Mouse (Mus musculus) urinary bladder, postnatal 36 days (tissue): ENCODE measurements around the gene Fam171b.

ENCODE experiments used
- DNase-seq, 2 experiments: peaks; one replicate each; pipeline ENCODE4 v3.0.0; 2022; ENCODE audit warnings: low spot score in 2 of 2, mixed read lengths in 1 of 2

The Fam171b gene

DNA sequence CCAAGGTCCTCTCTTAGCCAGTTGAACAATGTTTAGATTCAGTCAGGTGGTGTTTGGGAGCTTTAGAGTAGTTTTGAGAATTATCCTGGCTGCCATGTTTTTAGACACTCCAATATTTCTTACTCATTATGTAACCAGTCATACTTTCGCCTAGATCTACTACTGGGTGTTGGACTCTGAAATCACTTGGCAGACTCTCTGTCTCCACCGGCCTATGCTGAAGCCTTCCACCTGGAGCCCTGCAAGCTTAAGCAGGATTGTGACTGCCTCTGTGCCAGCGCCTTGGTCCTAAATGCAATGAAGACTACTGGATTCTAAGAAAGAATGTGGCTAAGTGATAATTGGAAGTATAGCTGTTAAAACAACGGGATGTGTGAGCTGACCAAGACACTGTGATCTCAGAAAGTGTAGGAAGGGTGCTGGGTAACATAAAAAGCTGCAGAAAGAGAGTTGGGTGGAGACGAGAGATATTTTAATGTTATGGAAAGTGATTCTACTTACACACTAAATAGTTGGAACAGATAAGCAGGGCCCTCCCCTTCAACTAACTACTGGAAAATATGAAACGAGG lies 71.5 kb downstream of the Fam171b start:
- no peak for DNase-seq

DNA sequence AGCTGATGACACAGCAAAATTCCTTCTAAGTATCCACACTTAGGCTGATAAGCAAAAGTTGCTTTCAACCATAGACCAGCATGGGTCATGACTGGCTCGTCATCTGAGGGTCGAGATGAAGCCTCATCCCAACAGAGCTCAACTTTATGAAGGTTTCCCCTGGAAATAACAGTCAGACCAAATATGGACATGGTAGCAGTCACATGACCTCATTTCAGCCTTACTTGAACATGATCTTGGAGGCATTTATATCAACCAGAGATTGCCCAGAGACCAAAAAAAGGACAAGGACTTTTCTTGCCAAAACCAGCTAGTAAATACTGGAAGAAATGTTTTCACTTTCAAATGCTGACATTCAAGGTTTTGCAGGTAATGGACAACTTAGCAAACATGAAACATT lies 81.3 kb downstream of the Fam171b start:
- DNase-seq, result no peak

DNA sequence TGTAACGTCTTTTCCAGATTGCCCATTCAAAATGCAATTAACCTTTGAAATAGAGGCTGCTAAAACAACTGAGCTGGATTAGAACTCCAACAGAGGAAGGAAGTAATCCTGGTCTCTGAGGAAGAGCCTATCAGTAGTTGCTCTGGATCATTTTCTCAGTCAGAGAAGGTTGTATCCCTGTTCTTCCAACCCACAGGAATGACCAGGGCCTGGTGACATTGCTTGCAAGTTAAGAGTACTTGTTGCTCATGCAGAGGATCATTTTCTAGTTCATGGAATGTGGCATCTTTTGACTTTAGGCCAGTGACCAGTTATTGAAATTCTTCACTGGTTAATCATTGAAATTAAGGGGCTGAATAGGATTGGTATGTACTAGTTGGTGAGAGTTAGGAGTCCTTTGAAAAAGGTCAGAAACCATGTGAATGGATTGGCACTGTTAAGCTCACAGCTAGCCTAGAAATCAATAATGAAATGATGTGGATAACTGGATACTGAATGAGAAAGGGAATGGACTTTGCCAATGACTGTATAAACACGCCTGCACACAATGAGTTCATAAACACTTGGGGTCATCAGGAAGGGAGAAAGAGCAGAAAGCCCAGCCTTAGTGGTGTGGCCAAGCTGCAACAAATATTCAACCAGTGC lies 89.6 kb downstream of the Fam171b start:
- no peak for DNase-seq

DNA sequence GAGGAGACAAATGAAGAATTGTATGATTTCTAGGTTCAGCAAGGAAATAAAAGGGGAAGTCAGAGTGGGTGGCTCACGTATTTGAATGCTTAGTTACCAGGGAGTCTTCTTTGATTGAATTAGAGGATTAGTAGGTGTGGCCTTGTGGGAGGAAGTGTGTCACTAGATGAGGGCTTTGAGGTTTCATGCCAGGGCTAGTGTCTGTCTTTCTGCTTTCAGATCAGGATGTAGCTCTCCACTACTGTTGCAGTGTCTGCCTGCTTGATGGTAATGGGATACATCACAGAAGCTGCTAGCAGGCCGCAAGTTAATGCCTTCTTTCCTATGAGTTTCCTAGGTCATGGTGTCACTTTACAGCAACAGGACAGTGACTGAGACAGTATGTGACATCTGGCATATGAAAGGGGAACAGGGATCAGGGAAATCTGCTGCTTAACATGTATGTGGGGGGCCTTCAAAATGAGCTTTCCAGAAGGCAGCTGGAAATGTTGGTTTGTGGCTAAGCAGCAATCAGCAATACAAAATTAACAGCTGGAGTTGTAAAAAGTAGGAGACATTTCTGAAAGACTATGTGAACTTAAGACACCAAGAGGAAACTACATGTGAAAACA lies 117.1 kb downstream of the Fam171b start:
- no peak for DNase-seq
